Mouse (Mus musculus) R1 (cell line): ENCODE results near the gene Pttg1ip.

ENCODE experiments used
- DNase-seq: peaks from one replicate; pipeline ENCODE4 v3.0.0-alpha.2; 2018; ENCODE audit warnings: low read depth, low spot score

Gene Pttg1ip

GRCm38 (mm10) chr10:77581408-77582284 is at the start of gene Pttg1ip:
Pttg1ip (plus strand) TSS chr10:77581720.
- peak; percentile 96 for DNase-seq

GRCm38 (mm10) chr10:77532020-77532413 is 49.5 kb upstream of the Pttg1ip start:
- no peak for DNase-seq

GRCm38 (mm10) chr10:77536727-77537126 is 44.8 kb upstream of the Pttg1ip start:
- DNase-seq, result no peak

GRCm38 (mm10) chr10:77537215-77538209 is 44.0 kb upstream of the Pttg1ip start:
- no peak for DNase-seq

GRCm38 (mm10) chr10:77539320-77539945 is 42.1 kb upstream of the Pttg1ip start:
- DNase-seq, result no peak

- no peak for DNase-seq
Measured at GRCm38 (mm10) chr10:77540576-77541102, 40.9 kb upstream of the Pttg1ip start.

- DNase-seq, result no peak
Measured at GRCm38 (mm10) chr10:77541864-77542666, 39.5 kb upstream of the Pttg1ip start.

- DNase-seq, result peak; percentile 88
Measured at GRCm38 (mm10) chr10:77543226-77543625, 38.3 kb upstream of the Pttg1ip start.

GRCm38 (mm10) chr10:77544916-77545315 is 36.6 kb upstream of the Pttg1ip start:
- DNase-seq, result no peak

- no peak for DNase-seq
Measured at GRCm38 (mm10) chr10:77548576-77548975, 32.9 kb upstream of the Pttg1ip start.

- no peak for DNase-seq
Measured at GRCm38 (mm10) chr10:77550874-77551273, 30.6 kb upstream of the Pttg1ip start.

- DNase-seq, result no peak
Measured at GRCm38 (mm10) chr10:77552162-77552561, 29.4 kb upstream of the Pttg1ip start.

GRCm38 (mm10) chr10:77553285-77553684 is 28.2 kb upstream of the Pttg1ip start:
- DNase-seq, result no peak

GRCm38 (mm10) chr10:77554918-77555317 is 26.6 kb upstream of the Pttg1ip start:
- DNase-seq, result no peak

- no peak for DNase-seq
Measured at GRCm38 (mm10) chr10:77556631-77557030, 24.9 kb upstream of the Pttg1ip start.

- no peak for DNase-seq
Measured at GRCm38 (mm10) chr10:77557641-77558040, 23.9 kb upstream of the Pttg1ip start.

GRCm38 (mm10) chr10:77560090-77560489 is 21.4 kb upstream of the Pttg1ip start:
- DNase-seq, result no peak

GRCm38 (mm10) chr10:77560830-77561229 is 20.7 kb upstream of the Pttg1ip start:
- no peak for DNase-seq

- DNase-seq, result no peak
Measured at GRCm38 (mm10) chr10:77561508-77561907, 20.0 kb upstream of the Pttg1ip start.

- DNase-seq, result no peak
Measured at GRCm38 (mm10) chr10:77565005-77565404, 16.5 kb upstream of the Pttg1ip start.

GRCm38 (mm10) chr10:77566651-77567050 is 14.9 kb upstream of the Pttg1ip start:
- peak; percentile 81 for DNase-seq
